Mouse (Mus musculus) liver, embryonic 12.5 days (tissue): Measurements from ENCODE around the gene Apoc2. TPM values are rescaled to one million over a fixed set of nuclear protein-coding genes. Genes with fewer than 3 reads are reported as not detected.

Source experiments
- ATAC-seq: fragments of 200-750 bp; cut with Nextera tagmentation; 2 replicates; pipeline ENCODE4 v1.8.0; 2017; ENCODE audit warnings: moderate number of reproducible peaks, mild to moderate bottlenecking, moderate library complexity
- H3K27ac ChIP-seq: fragments of 300-500 bp; sonication (generic); 2 replicates; pipeline ENCODE4 v1.5.1; 2016; ENCODE audit warnings: mild to moderate bottlenecking
- H3K27me3 ChIP-seq: fragments of 300-500 bp; sonication (generic); replicated peaks from 2 replicates; pipeline ENCODE4 v1.6.1; 2016; ENCODE audit warnings: mild to moderate bottlenecking, moderate library complexity
- H3K36me3 ChIP-seq: fragments of 300-500 bp; sonication (generic); 2 replicates; pipeline ENCODE4 v1.6.1; 2016; ENCODE audit warnings: mild to moderate bottlenecking, moderate library complexity
- H3K4me1 ChIP-seq: fragments of 300-500 bp; sonication (generic); 2 replicates; pipeline ENCODE4 v1.6.1; 2016
- H3K4me2 ChIP-seq: fragments of 300-500 bp; sonication (generic); 2 replicates; pipeline ENCODE4 v1.6.1; 2016; ENCODE audit warnings: mild to moderate bottlenecking, moderate library complexity
- H3K4me3 ChIP-seq: fragments of 300-500 bp; sonication (generic); 2 replicates; pipeline ENCODE4 v1.5.1; 2016; ENCODE audit warnings: mild to moderate bottlenecking, moderate library complexity
- H3K9ac ChIP-seq: fragments of 300-500 bp; sonication (generic); 2 replicates; pipeline ENCODE4 v1.6.1; 2016; ENCODE audit warnings: mild to moderate bottlenecking, moderate library complexity
- H3K9me3 ChIP-seq: fragments of 300-500 bp; sonication (generic); replicated peaks from 2 replicates; pipeline ENCODE4 v1.6.1; 2016; ENCODE audit warnings: mild to moderate bottlenecking, moderate library complexity
- WGBS: fragments of 180-500 bp; shearing (Covaris S2); methylation state at CpG from one replicate; pipeline ENCODE4 v1.1.7; 2016; ENCODE audit not compliant: insufficient replicate concordance; 5-methylcytosine and 5-hydroxymethylcytosine counted together
- polyA plus RNA-seq: library from polyadenylated mRNA; unstranded; fragments of >200 nt; fragmentation: Nextera tagmentation; extraction: Ambion mirVana; gene quantifications from 2 replicates; pipeline ENCODE4 v1.2.1, GENCODE M21; 2016

The Apoc2 gene
- polyA plus RNA-seq, 1 experiment from 2014 or later, result 406 TPM

DNA sequence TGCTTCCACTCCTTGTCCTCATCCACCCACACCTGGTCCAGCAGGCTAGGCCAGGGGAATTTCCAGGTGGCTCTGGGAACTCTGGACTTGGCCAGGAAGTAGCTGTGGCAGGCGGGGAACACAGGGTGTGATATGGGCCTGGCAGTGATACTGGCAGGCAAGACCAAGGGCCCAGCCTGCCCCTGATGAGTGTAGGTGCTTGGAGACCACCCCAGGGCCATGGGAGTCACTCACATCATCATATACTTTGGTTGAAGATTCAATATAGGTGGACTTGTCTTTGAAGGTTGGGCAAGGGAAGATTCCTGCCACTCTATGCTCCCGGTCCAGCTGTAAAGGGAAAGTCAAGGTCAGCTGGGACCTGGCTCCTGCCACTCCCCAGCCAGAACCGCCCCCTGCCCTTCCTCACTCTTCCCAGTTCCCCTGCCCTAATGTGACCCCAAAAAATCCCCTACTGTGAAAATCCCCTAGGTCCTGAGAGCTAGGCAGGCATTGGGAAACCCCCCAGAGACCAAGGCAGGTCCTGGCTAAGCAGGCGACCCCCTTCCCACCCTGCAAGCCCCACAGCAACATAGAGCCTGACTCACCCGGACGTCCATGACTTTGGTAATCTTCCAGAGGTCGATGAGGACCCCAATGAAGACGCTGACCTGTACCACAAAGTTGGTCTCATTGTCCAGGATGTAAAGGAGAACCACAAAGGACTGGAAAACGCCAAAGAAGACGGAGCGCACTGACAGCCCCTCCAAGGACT is 42.5 kb downstream of the Apoc2 start:
- no peak for ATAC-seq
- H3K9me3 ChIP-seq, result no peaks in the 10 kb centered on the region
- H3K27me3 ChIP-seq, result no peaks in the 10 kb centered on the region
- H3K36me3 ChIP-seq, result peaks cover 84% of the 10 kb centered on the region
- H3K4me3 ChIP-seq, result no peak overlapping the region
- WGBS, result 79% methylated on average over 11 of the region's 11 CpGs
- H3K4me1 ChIP-seq, result peaks cover 36% of the 10 kb centered on the region
- no peak overlapping the region for H3K27ac ChIP-seq
- no peak overlapping the region for H3K9ac ChIP-seq
- no peak overlapping the region for H3K4me2 ChIP-seq

DNA sequence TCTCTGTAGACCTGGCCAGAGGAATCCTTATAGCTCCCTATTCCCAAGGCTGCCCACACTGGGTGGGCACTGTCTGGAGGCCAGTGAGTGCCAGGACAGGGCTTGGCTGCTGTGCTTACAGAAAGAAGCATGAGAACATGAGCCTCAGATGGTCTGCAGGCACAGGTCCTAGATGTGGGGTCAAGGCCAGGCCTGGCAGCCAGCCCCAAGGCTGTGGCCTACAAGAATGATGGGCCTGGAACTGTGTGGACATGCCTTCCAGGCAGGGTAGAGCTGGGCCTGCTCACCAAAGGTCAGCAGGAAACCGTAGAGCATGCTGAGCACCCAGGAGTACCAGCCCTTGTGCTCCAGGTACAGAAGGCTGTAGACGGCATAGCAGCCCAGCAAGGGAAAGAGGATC is 43.1 kb downstream of the Apoc2 start:
- Histone ChIP-seq H3K9ac (no peak overlapping the region), H3K27ac (peak overlapping the region; percentile 16; the same call in 1 of the 2 replicates), H3K4me3 (no peak overlapping the region), H3K9me3 (no peaks in the 10 kb centered on the region), H3K27me3 (no peaks in the 10 kb centered on the region), H3K4me1 (peaks cover 40% of the 10 kb centered on the region), H3K4me2 (no peak overlapping the region), H3K36me3 (peaks cover 77% of the 10 kb centered on the region)
- WGBS, result 83% methylated on average over 2 of the region's 2 CpGs
- ATAC-seq, result no peak

DNA sequence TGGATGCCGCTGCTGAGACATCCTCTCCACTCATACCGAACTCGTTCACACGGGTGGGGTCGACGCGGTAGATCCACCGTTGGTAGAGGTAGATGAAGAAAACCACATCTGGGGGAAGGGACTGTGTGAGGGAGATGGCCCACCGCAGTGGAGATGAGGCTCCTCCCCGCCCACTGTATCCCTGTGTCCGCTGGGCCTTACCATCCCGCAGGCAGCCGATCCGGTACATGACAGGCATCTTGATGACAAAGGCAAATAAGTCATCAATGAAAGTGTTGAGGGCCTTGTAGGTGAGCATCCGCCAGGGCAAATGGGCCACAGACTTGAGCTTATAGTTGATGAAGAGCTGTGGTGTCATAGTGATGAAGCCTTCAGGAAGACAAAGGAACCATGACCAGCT is 43.9 kb downstream of the Apoc2 start:
- Histone ChIP-seq H3K4me1 (peaks cover 48% of the 10 kb centered on the region), H3K27me3 (no peaks in the 10 kb centered on the region), H3K36me3 (peaks cover 70% of the 10 kb centered on the region), H3K27ac (peak overlapping the region; percentile 84), H3K9ac (no peak overlapping the region), H3K9me3 (no peaks in the 10 kb centered on the region), H3K4me3 (no peak overlapping the region), H3K4me2 (peak overlapping the region; percentile 56)
- WGBS, result 81% methylated on average over 15 of the region's 15 CpGs
- ATAC-seq, result no peak

DNA sequence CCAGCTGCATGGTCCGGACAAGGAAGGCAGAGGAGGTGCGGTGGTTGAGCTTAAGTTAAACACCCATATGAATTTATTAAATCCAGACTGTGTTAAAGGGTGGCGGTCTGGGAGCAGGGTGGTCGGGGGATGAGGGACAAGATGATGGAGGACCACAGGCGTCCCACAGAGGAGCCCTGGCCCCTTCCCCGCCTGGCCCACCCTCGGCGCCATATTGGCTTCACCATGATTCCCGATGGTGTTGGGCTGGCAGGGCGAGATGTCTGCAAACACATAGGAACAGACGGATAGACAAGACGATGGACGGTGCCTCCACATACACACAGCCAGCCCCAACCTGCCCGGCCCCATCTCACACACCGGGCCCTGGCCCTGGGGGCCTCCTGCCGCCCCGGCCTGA is 44.5 kb downstream of the Apoc2 start:
- Histone ChIP-seq H3K9me3 (no peaks in the 10 kb centered on the region), H3K4me1 (peaks cover 54% of the 10 kb centered on the region), H3K27me3 (no peaks in the 10 kb centered on the region), H3K9ac (peak overlapping the region; percentile 28; the same call in 1 of the 2 replicates), H3K4me2 (peak overlapping the region; percentile 56), H3K36me3 (peaks cover 63% of the 10 kb centered on the region), H3K27ac (peak overlapping the region; percentile 84), H3K4me3 (no peak overlapping the region)
- ATAC-seq, result no peak
- WGBS, result 77% methylated on average over 17 of the region's 17 CpGs

- H3K4me3 ChIP-seq, result 0 out of 2 replicates have a peak overlapping the region, but pooled peaks have one; percentile 18
- no peaks in the 10 kb centered on the region for H3K9me3 ChIP-seq
- peak overlapping the region; percentile 84 for H3K27ac ChIP-seq
- H3K4me2 ChIP-seq, result peak overlapping the region; percentile 56
- peak overlapping the region; percentile 40; the same call in 1 of the 2 replicates for H3K9ac ChIP-seq
- peaks cover 59% of the 10 kb centered on the region for H3K4me1 ChIP-seq
- ATAC-seq, result peak; percentile 76
- no peaks in the 10 kb centered on the region for H3K27me3 ChIP-seq
- peaks cover 59% of the 10 kb centered on the region for H3K36me3 ChIP-seq
These were observed 45.0 kb downstream of the Apoc2 start for GRCm38 (mm10) chr7:19632720-19633119.

- H3K9me3 ChIP-seq, result no peaks in the 10 kb centered on the region
- H3K4me2 ChIP-seq, result peak overlapping the region; percentile 56
- peaks cover 54% of the 10 kb centered on the region for H3K36me3 ChIP-seq
- H3K4me1 ChIP-seq, result peaks cover 62% of the 10 kb centered on the region
- ATAC-seq, result peak; percentile 45
- 0 out of 2 replicates have a peak overlapping the region, but pooled peaks have one; percentile 18 for H3K4me3 ChIP-seq
- peak overlapping the region; percentile 84 for H3K27ac ChIP-seq
- H3K9ac ChIP-seq, result peak overlapping the region; percentile 40; the same call in 1 of the 2 replicates
- no peaks in the 10 kb centered on the region for H3K27me3 ChIP-seq
These were observed 45.5 kb downstream of the Apoc2 start for GRCm38 (mm10) chr7:19632275-19632674.

DNA sequence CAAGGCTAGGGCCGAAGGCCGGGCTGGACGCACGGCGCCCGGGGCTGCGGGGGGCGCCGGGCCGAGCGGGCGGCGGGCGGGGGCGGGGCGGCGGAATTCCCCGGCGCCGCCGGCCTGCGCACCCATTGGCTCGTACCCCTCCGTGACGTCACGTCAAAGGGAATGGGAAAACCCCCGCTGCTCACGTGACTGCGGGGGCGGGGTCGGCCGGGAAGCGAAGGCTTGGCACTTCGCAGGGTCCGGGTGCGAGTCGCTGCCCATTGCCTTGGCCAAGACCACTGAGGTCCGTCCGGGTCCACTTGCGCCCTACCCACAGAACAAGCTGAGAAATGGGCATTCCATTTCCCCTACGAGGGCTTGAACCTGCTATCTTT is 48.4 kb downstream of the Apoc2 start, which contains the start of gene Relb:
Gene Relb (minus strand): TSS at position 78 of the 374 bp plus-strand sequence.
- Histone ChIP-seq H3K4me1 (peaks cover 58% of the 10 kb centered on the region), H3K4me3 (peak within 1 kb of the TSS; percentile 84), H3K9ac (peak within 1 kb of the TSS; percentile 74), H3K27ac (peak within 1 kb of the TSS; percentile 90), H3K4me2 (peak within 1 kb of the TSS; percentile 100), H3K27me3 (0 out of 2 replicates have a peak, but pooled peaks cover under 1% of the 10 kb centered on the region), H3K36me3 (peaks cover 25% of the 10 kb centered on the region), H3K9me3 (no peaks in the 10 kb centered on the region)
- ATAC-seq, result peak; percentile 41
- WGBS, result under 1% methylated on average over 41 of the region's 41 CpGs

- Histone ChIP-seq H3K4me1 (peaks cover 52% of the 10 kb centered on the region), H3K9ac (peak overlapping the region; percentile 74), H3K4me2 (peak overlapping the region; percentile 100), H3K36me3 (peaks cover 19% of the 10 kb centered on the region), H3K27ac (peak overlapping the region; percentile 90), H3K9me3 (no peaks in the 10 kb centered on the region), H3K27me3 (0 out of 2 replicates have a peak, but pooled peaks cover 6% of the 10 kb centered on the region), H3K4me3 (peak overlapping the region; percentile 84)
- WGBS, result 2% methylated on average over 57 of the region's 57 CpGs
- peak; percentile 77 for ATAC-seq
These were observed 49.0 kb downstream of the Apoc2 start for GRCm38 (mm10) chr7:19628536-19629360.

DNA sequence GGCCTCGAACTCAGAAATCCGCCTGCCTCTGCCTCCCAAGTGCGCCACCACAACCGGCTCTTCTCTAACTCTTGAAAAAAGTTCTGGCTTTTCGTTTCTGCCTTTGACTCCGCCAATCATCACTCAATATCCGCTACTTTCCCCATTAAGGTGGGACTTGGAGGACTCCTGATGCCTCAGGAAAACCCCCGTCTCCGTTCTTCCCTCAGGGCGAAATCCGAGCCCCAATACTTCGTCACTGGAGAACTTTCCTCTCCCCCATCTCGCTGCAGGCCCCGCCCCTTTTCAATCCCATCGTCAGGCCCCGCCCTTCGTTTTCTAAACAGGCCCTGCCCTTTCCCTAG is 49.6 kb downstream of the Apoc2 start:
- Histone ChIP-seq H3K4me1 (peaks cover 46% of the 10 kb centered on the region), H3K9ac (no peak overlapping the region), H3K27me3 (peaks cover 11% of the 10 kb centered on the region), H3K9me3 (no peaks in the 10 kb centered on the region), H3K36me3 (peaks cover 13% of the 10 kb centered on the region), H3K27ac (peak overlapping the region; percentile 90), H3K4me2 (peak overlapping the region; percentile 100), H3K4me3 (peak overlapping the region; percentile 84)
- ATAC-seq, result no peak
- 8% methylated on average over 17 of the region's 17 CpGs for WGBS

DNA sequence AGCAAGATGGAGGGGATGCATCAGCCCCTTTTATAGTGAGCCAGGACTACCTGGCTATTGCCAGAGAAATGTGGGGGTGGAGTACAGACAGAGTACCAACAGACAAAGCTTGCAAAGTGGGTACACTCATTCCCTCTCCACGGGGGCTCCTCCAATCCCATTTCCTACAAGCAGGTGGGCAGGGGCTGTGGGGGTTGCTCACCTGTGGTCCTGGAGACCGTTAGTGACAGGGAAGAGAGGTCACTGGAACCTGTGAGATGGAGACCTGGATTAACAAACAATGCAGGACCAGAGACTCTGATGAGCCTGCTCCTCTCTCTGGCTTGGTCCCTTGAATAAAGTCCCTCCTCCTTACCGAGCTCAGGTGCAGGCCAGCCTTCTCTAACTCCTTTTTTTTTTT is 50.0 kb downstream of the Apoc2 start:
- H3K4me1 ChIP-seq, result peaks cover 42% of the 10 kb centered on the region
- peak overlapping the region; percentile 84 for H3K4me3 ChIP-seq
- H3K27ac ChIP-seq, result peak overlapping the region; percentile 90; the same call in 1 of the 2 replicates
- no peak for ATAC-seq
- peaks cover 15% of the 10 kb centered on the region for H3K27me3 ChIP-seq
- no peaks in the 10 kb centered on the region for H3K9me3 ChIP-seq
- peaks cover 9% of the 10 kb centered on the region for H3K36me3 ChIP-seq
- no peak overlapping the region for H3K9ac ChIP-seq
- peak overlapping the region; percentile 100 for H3K4me2 ChIP-seq
- 42% methylated on average over 3 of the region's 3 CpGs for WGBS

- Histone ChIP-seq H3K36me3 (no peaks in the 10 kb centered on the region), H3K9ac (no peak overlapping the region), H3K4me3 (no peak overlapping the region), H3K4me2 (no peak overlapping the region), H3K27ac (no peak overlapping the region), H3K4me1 (peaks cover 18% of the 10 kb centered on the region), H3K9me3 (no peaks in the 10 kb centered on the region), H3K27me3 (peaks cover 38% of the 10 kb centered on the region)
- no peak for ATAC-seq
- WGBS, result 55% methylated on average over 2 of the region's 2 CpGs
These were observed 54.3 kb downstream of the Apoc2 start for GRCm38 (mm10) chr7:19623433-19623832.

GRCm38 (mm10) chr7:19622241-19622640 is 55.5 kb downstream of the Apoc2 start:
- H3K4me1 ChIP-seq, result peaks cover 7% of the 10 kb centered on the region
- H3K9ac ChIP-seq, result no peak overlapping the region; the same call in 1 of the 2 replicates
- H3K36me3 ChIP-seq, result no peaks in the 10 kb centered on the region
- no peaks in the 10 kb centered on the region for H3K9me3 ChIP-seq
- WGBS, result 41% methylated on average over 6 of the region's 6 CpGs
- no peak overlapping the region for H3K4me3 ChIP-seq
- ATAC-seq, result no peak
- peaks cover 38% of the 10 kb centered on the region for H3K27me3 ChIP-seq
- no peak overlapping the region for H3K27ac ChIP-seq
- no peak overlapping the region for H3K4me2 ChIP-seq
